Mouse (Mus musculus): ENCODE data around the gene Bbs2. TPM values are rescaled to one million over a fixed set of nuclear protein-coding genes. Genes with fewer than 3 reads are reported as not detected.
"Not testable (repeated sequence)": the region's sequence is repeated elsewhere in the genome, so short reads cannot be mapped to it uniquely, and the experiment has no call there.

Gene Bbs2
- polyA plus RNA-seq, 1 experiment from 2014 or later: 13.7 TPM

GRCm38 (mm10) chr8:94068793-94069192 is 29.9 kb downstream of the Bbs2 start:
- Histone ChIP-seq H3K4me2 (ENCODE audit: low read depth, low read length) (no peak overlapping the region), H3K4me3 (ENCODE audit: low read length) (no peak overlapping the region), H3K9ac (ENCODE audit: low read length) (no peak overlapping the region), H3K36me3 (ENCODE audit: control insufficient read depth, insufficient read depth, low read length) (peaks cover 6% of the 10 kb centered on the region), H3K27ac (ENCODE audit: low read length) (no peak overlapping the region), H3K27me3 (ENCODE audit: control insufficient read depth, insufficient read depth, low read depth, low read length) (no peaks in the 10 kb centered on the region), H3K9me3 (ENCODE audit: control insufficient read depth, low read length) (no peaks in the 10 kb centered on the region), H3K4me1 (replicated peaks; ENCODE audit: control insufficient read depth, insufficient read depth, low read length) (no peaks in the 10 kb centered on the region)
- WGBS: 90% methylated on average over 7 of the region's 7 CpGs
- no peak for ATAC-seq (ENCODE audit: low read depth)

GRCm38 (mm10) chr8:94066121-94066863 is 32.4 kb downstream of the Bbs2 start:
- ATAC-seq (ENCODE audit: low read depth): no peak
- H3K9me3 ChIP-seq (ENCODE audit: control insufficient read depth, low read length): no peaks in the 10 kb centered on the region
- H3K9ac ChIP-seq (ENCODE audit: low read length): no peak overlapping the region
- H3K4me2 ChIP-seq (ENCODE audit: low read depth, low read length): no peak overlapping the region
- H3K27me3 ChIP-seq (ENCODE audit: control insufficient read depth, insufficient read depth, low read depth, low read length): no peaks in the 10 kb centered on the region
- peaks cover 11% of the 10 kb centered on the region for H3K36me3 ChIP-seq (ENCODE audit: control insufficient read depth, insufficient read depth, low read length)
- H3K4me3 ChIP-seq (ENCODE audit: low read length): no peak overlapping the region
- 59% methylated on average over 11 of the region's 11 CpGs for WGBS
- H3K27ac ChIP-seq (ENCODE audit: low read length): no peak overlapping the region
- no peaks in the 10 kb centered on the region for H3K4me1 ChIP-seq (replicated peaks; ENCODE audit: control insufficient read depth, insufficient read depth, low read length)

- Histone ChIP-seq H3K27ac (ENCODE audit: low read length) (no peak overlapping the region), H3K4me3 (ENCODE audit: low read length) (no peak overlapping the region), H3K4me1 (replicated peaks; ENCODE audit: control insufficient read depth, insufficient read depth, low read length) (no peaks in the 10 kb centered on the region), H3K9ac (ENCODE audit: low read length) (no peak overlapping the region), H3K36me3 (ENCODE audit: control insufficient read depth, insufficient read depth, low read length) (peaks cover 14% of the 10 kb centered on the region), H3K27me3 (ENCODE audit: control insufficient read depth, insufficient read depth, low read depth, low read length) (no peaks in the 10 kb centered on the region), H3K4me2 (ENCODE audit: low read depth, low read length) (no peak overlapping the region), H3K9me3 (ENCODE audit: control insufficient read depth, low read length) (no peaks in the 10 kb centered on the region)
- WGBS: 61% methylated on average over 6 of the region's 6 CpGs
- ATAC-seq (ENCODE audit: low read depth): no peak
These were observed 41.4 kb downstream of the Bbs2 start for GRCm38 (mm10) chr8:94057157-94057854.

- Histone ChIP-seq H3K36me3 (ENCODE audit: control insufficient read depth, insufficient read depth, low read length) (peaks cover 12% of the 10 kb centered on the region; the same call in 1 of the 2 replicates), H3K9ac (ENCODE audit: low read length) (no peak overlapping the region), H3K4me2 (ENCODE audit: low read depth, low read length) (no peak overlapping the region), H3K4me1 (replicated peaks; ENCODE audit: control insufficient read depth, insufficient read depth, low read length) (no peaks in the 10 kb centered on the region), H3K4me3 (ENCODE audit: low read length) (no peak overlapping the region), H3K27ac (ENCODE audit: low read length) (no peak overlapping the region), H3K27me3 (ENCODE audit: control insufficient read depth, insufficient read depth, low read depth, low read length) (no peaks in the 10 kb centered on the region), H3K9me3 (ENCODE audit: control insufficient read depth, low read length) (no peaks in the 10 kb centered on the region)
- WGBS: 86% methylated on average over 12 of the region's 12 CpGs
- no peak for ATAC-seq (ENCODE audit: low read depth)
These were observed 46.0 kb downstream of the Bbs2 start for GRCm38 (mm10) chr8:94052696-94053095.

GRCm38 (mm10) chr8:94047845-94048244 is 50.9 kb downstream of the Bbs2 start:
- ATAC-seq (ENCODE audit: low read depth): no peak

GRCm38 (mm10) chr8:94037806-94038205 is 60.9 kb downstream of the Bbs2 start:
- H3K27me3 ChIP-seq (ENCODE audit: control insufficient read depth, insufficient read depth, low read depth, low read length): no peaks in the 10 kb centered on the region
- no peak for ATAC-seq (ENCODE audit: low read depth)
- peak overlapping the region; percentile 64 for H3K4me2 ChIP-seq (ENCODE audit: low read depth, low read length)
- 0 out of 2 replicates have a peak overlapping the region, but pooled peaks have one; percentile 20 for H3K27ac ChIP-seq (ENCODE audit: low read length)
- peaks cover 15% of the 10 kb centered on the region for H3K4me1 ChIP-seq (replicated peaks; ENCODE audit: control insufficient read depth, insufficient read depth, low read length)
- no peaks in the 10 kb centered on the region for H3K36me3 ChIP-seq (ENCODE audit: control insufficient read depth, insufficient read depth, low read length)
- H3K9me3 ChIP-seq (ENCODE audit: control insufficient read depth, low read length): no peaks in the 10 kb centered on the region
- peak overlapping the region; percentile 76 for H3K4me3 ChIP-seq (ENCODE audit: low read length)
- 6% methylated on average over 15 of the region's 15 CpGs for WGBS
- peak overlapping the region; percentile 71 for H3K9ac ChIP-seq (ENCODE audit: low read length)

More at GRCm38 (mm10) chr8:94047845-94048244, 50.9 kb downstream of the Bbs2 start:
- Histone ChIP-seq H3K27me3 (ENCODE audit: control insufficient read depth, insufficient read depth, low read depth, low read length) (no peaks in the 10 kb centered on the region), H3K4me3 (ENCODE audit: low read length) (no peak overlapping the region), H3K4me1 (replicated peaks; ENCODE audit: control insufficient read depth, insufficient read depth, low read length) (no peaks in the 10 kb centered on the region), H3K27ac (ENCODE audit: low read length) (no peak overlapping the region), H3K4me2 (ENCODE audit: low read depth, low read length) (no peak overlapping the region), H3K9me3 (ENCODE audit: control insufficient read depth, low read length) (no peaks in the 10 kb centered on the region), H3K36me3 (ENCODE audit: control insufficient read depth, insufficient read depth, low read length) (peaks cover 8% of the 10 kb centered on the region; the same call in 1 of the 2 replicates), H3K9ac (ENCODE audit: low read length) (no peak overlapping the region)
- 69% methylated on average over 2 of the region's 2 CpGs for WGBS

- Histone ChIP-seq H3K4me3 (ENCODE audit: low read length) (peak within 1 kb of the TSS; percentile 76), H3K4me2 (ENCODE audit: low read depth, low read length) (peak within 1 kb of the TSS; percentile 83), H3K27me3 (ENCODE audit: control insufficient read depth, insufficient read depth, low read depth, low read length) (no peaks in the 10 kb centered on the region), H3K4me1 (replicated peaks; ENCODE audit: control insufficient read depth, insufficient read depth, low read length) (peaks cover 15% of the 10 kb centered on the region), H3K27ac (ENCODE audit: low read length) (peak within 1 kb of the TSS; percentile 68), H3K9me3 (ENCODE audit: control insufficient read depth, low read length) (no peaks in the 10 kb centered on the region), H3K9ac (ENCODE audit: low read length) (peak within 1 kb of the TSS; percentile 79), H3K36me3 (ENCODE audit: control insufficient read depth, insufficient read depth, low read length) (no peaks in the 10 kb centered on the region)
- ATAC-seq (ENCODE audit: low read depth): peak; percentile 100
- WGBS: under 1% methylated on average over 41 of the region's 41 CpGs
These were observed 61.7 kb downstream of the Bbs2 start, which contains the start of the genes Nudt21 and Ogfod1 for GRCm38 (mm10) chr8:94036944-94037524. Nudt21 (minus strand) TSS chr8:94037031. Ogfod1 (plus strand) TSS chr8:94037198.

- peak overlapping the region; percentile 79 for H3K9ac ChIP-seq (ENCODE audit: low read length)
- WGBS: under 1% methylated on average over 22 of the region's 32 CpGs
These were observed 62.2 kb downstream of the Bbs2 start for GRCm38 (mm10) chr8:94036541-94036940.

GRCm38 (mm10) chr8:94035200-94035599 is 63.5 kb downstream of the Bbs2 start:
- Histone ChIP-seq H3K36me3 (ENCODE audit: control insufficient read depth, insufficient read depth, low read length) (peaks cover 3% of the 10 kb centered on the region), H3K27ac (ENCODE audit: low read length) (no peak overlapping the region), H3K4me3 (ENCODE audit: low read length) (peak overlapping the region; percentile 0), H3K4me1 (replicated peaks; ENCODE audit: control insufficient read depth, insufficient read depth, low read length) (peaks cover 15% of the 10 kb centered on the region), H3K27me3 (ENCODE audit: control insufficient read depth, insufficient read depth, low read depth, low read length) (no peaks in the 10 kb centered on the region), H3K9ac (ENCODE audit: low read length) (peak overlapping the region; percentile 49), H3K4me2 (ENCODE audit: low read depth, low read length) (peak overlapping the region; percentile 83), H3K9me3 (ENCODE audit: control insufficient read depth, low read length) (no peaks in the 10 kb centered on the region)
- ATAC-seq (ENCODE audit: low read depth): no peak
- WGBS: 47% methylated on average over 5 of the region's 5 CpGs

More at GRCm38 (mm10) chr8:94036541-94036940, 62.2 kb downstream of the Bbs2 start:
- peak overlapping the region; percentile 83 for H3K4me2 ChIP-seq (ENCODE audit: low read depth, low read length)
- not testable (repeated sequence) for H3K9me3 ChIP-seq (ENCODE audit: control insufficient read depth, low read length); H3K27me3 ChIP-seq (ENCODE audit: control insufficient read depth, insufficient read depth, low read depth, low read length); H3K36me3 ChIP-seq (ENCODE audit: control insufficient read depth, insufficient read depth, low read length)
- ATAC-seq (ENCODE audit: low read depth): peak; percentile 89
- H3K27ac ChIP-seq (ENCODE audit: low read length): peak overlapping the region; percentile 68
- H3K4me3 ChIP-seq (ENCODE audit: low read length): peak overlapping the region; percentile 76
- peaks cover 15% of the 10 kb centered on the region for H3K4me1 ChIP-seq (replicated peaks; ENCODE audit: control insufficient read depth, insufficient read depth, low read length)
